Mouse (Mus musculus) liver, postnatal 0 days (tissue): Measurements from ENCODE around the gene Mosmo. TPM values are rescaled to one million over a fixed set of nuclear protein-coding genes. Genes with fewer than 3 reads are reported as not detected.

Experiments used
- ATAC-seq: fragments of 200-750 bp; cut with Nextera tagmentation; 2 replicates; pipeline ENCODE4 v1.8.0; 2017; ENCODE audit warnings: mild to moderate bottlenecking, moderate library complexity
- DNase-seq: peaks from one replicate; pipeline ENCODE4 v3.0.0-alpha.2; 2016
- H3K27ac ChIP-seq: fragments of 300-500 bp; sonication (generic); 2 replicates; pipeline ENCODE4 v1.5.1; 2014; ENCODE audit warnings: antibody characterized with exemption, moderate library complexity, mild to moderate bottlenecking, low read depth
- H3K27me3 ChIP-seq: fragments of 300-500 bp; sonication (generic); 2 replicates; pipeline ENCODE4 v1.6.1; 2014; ENCODE audit warnings: low read length, control low read depth, mixed read lengths; ENCODE audit not compliant: insufficient read depth
- H3K36me3 ChIP-seq: fragments of 300-500 bp; sonication (generic); replicated peaks from 2 replicates; pipeline ENCODE4 v1.6.1; 2014; ENCODE audit warnings: mild to moderate bottlenecking, control low read depth, low read length, moderate library complexity, mixed read lengths; ENCODE audit not compliant: insufficient read depth
- H3K4me1 ChIP-seq: fragments of 300-500 bp; sonication (generic); 2 replicates; pipeline ENCODE4 v1.6.1; 2014; ENCODE audit warnings: antibody characterized with exemption, mild to moderate bottlenecking, control low read depth; ENCODE audit not compliant: insufficient read depth
- H3K4me2 ChIP-seq: fragments of 300-500 bp; sonication (generic); 2 replicates; pipeline ENCODE4 v1.6.1; 2014; ENCODE audit warnings: low read depth, mild to moderate bottlenecking, low read length, moderate library complexity, mixed read lengths
- H3K4me3 ChIP-seq: fragments of 300-500 bp; sonication (generic); 2 replicates; pipeline ENCODE4 v1.5.1; 2014; ENCODE audit warnings: low read depth, low read length
- H3K9ac ChIP-seq: fragments of 300-500 bp; sonication (generic); replicated peaks from 2 replicates; pipeline ENCODE4 v1.6.1; 2014; ENCODE audit warnings: mild to moderate bottlenecking, moderate library complexity
- H3K9me3 ChIP-seq: fragments of 300-500 bp; sonication (generic); 2 replicates; pipeline ENCODE4 v1.6.1; 2016; ENCODE audit warnings: mild to moderate bottlenecking, control low read depth, low read length, mixed read lengths
- CTCF ChIP-seq: sonication (generic); IDR thresholded peaks from 2 replicates; pipeline ENCODE4 v1.5.1; 2016; ENCODE audit warnings: antibody characterized with exemption, low read depth
- EP300 ChIP-seq: IDR thresholded peaks from 2 replicates; pipeline ENCODE4 v1.6.1; 2016; ENCODE audit warnings: antibody characterized with exemption, low read depth, mild to moderate bottlenecking
- WGBS: fragments of 180-500 bp; shearing (Covaris S2); extraction: QIAGEN DNeasy Blood & Tissue Kit; methylation state at CpG from one replicate; pipeline ENCODE4 v1.1.7; 2014; ENCODE audit not compliant: insufficient replicate concordance; 5-methylcytosine and 5-hydroxymethylcytosine counted together
- polyA plus RNA-seq: library from polyadenylated mRNA; unstranded; fragments of >200 nt; fragmentation: Nextera tagmentation; extraction: Ambion mirVana; gene quantifications from 2 replicates; pipeline ENCODE4 v1.2.1, GENCODE M21; 2015

The Mosmo gene
- polyA plus RNA-seq, 1 experiment from 2014 or later, result 4.9 TPM

GRCm38 (mm10) chr7:120679023-120679422, 1.6 kb downstream of the Mosmo start:
- no peak overlapping the region for H3K27ac ChIP-seq
- peak overlapping the region; percentile 83 for H3K4me3 ChIP-seq
- no peak for TF ChIP-seq EP300
- no peak for TF ChIP-seq CTCF
- WGBS, result 14% methylated on average over 8 of the region's 8 CpGs
- no peaks in the 10 kb centered on the region for H3K9me3 ChIP-seq
- H3K36me3 ChIP-seq, result no peaks in the 10 kb centered on the region
- ATAC-seq (no peak), DNase-seq (no peak)
- H3K4me2 ChIP-seq, result peak overlapping the region; percentile 75
- peaks cover 38% of the 10 kb centered on the region for H3K4me1 ChIP-seq
- H3K27me3 ChIP-seq, result no peaks in the 10 kb centered on the region
- peak overlapping the region; percentile 77; the same call in 1 of the 2 replicates for H3K9ac ChIP-seq

- H3K36me3 ChIP-seq, result no peaks in the 10 kb centered on the region
- TF ChIP-seq CTCF, result no peak
- no peak overlapping the region for H3K27ac ChIP-seq
- H3K4me3 ChIP-seq, result no peak overlapping the region
- H3K4me1 ChIP-seq, result peaks cover 44% of the 10 kb centered on the region
- H3K9ac ChIP-seq, result no peak overlapping the region
- no peaks in the 10 kb centered on the region for H3K9me3 ChIP-seq
- DNase-seq, result no peak
- 35% methylated on average over 4 of the region's 4 CpGs for WGBS
- no peak overlapping the region for H3K4me2 ChIP-seq
- no peak for ATAC-seq
- no peaks in the 10 kb centered on the region for H3K27me3 ChIP-seq
Measured at GRCm38 (mm10) chr7:120682002-120682401, 4.6 kb downstream of the Mosmo start.

GRCm38 (mm10) chr7:120684731-120685161, 7.3 kb downstream of the Mosmo start:
- ATAC-seq, result no peak
- Histone ChIP-seq H3K4me3 (no peak overlapping the region), H3K9ac (no peak overlapping the region), H3K4me2 (0 out of 2 replicates have a peak overlapping the region, but pooled peaks have one; percentile 18), H3K4me1 (peaks cover 32% of the 10 kb centered on the region), H3K36me3 (peaks cover 4% of the 10 kb centered on the region; the same call in 1 of the 2 replicates), H3K27ac (no peak overlapping the region), H3K27me3 (no peaks in the 10 kb centered on the region), H3K9me3 (no peaks in the 10 kb centered on the region)
- 53% methylated on average over 2 of the region's 2 CpGs for WGBS
- DNase-seq, result no peak
- no peak for TF ChIP-seq CTCF
- TF ChIP-seq EP300, result no peak

- WGBS, result 60% methylated on average over 6 of the region's 6 CpGs
- H3K9me3 ChIP-seq, result no peaks in the 10 kb centered on the region
- DNase-seq, result no peak
- no peak for ATAC-seq
- H3K27me3 ChIP-seq, result no peaks in the 10 kb centered on the region
- H3K4me3 ChIP-seq, result no peak overlapping the region
- H3K4me1 ChIP-seq, result peaks cover 32% of the 10 kb centered on the region
- no peak overlapping the region for H3K9ac ChIP-seq
- no peak for TF ChIP-seq CTCF
- TF ChIP-seq EP300, result no peak
- 0 out of 2 replicates have a peak overlapping the region, but pooled peaks have one; percentile 18 for H3K4me2 ChIP-seq
- 0 out of 2 replicates have a peak overlapping the region, but pooled peaks have one; percentile 24 for H3K27ac ChIP-seq
- H3K36me3 ChIP-seq, result peaks cover 4% of the 10 kb centered on the region; the same call in 1 of the 2 replicates
Measured at GRCm38 (mm10) chr7:120685227-120685626, 7.8 kb downstream of the Mosmo start.

- no peak overlapping the region for H3K9ac ChIP-seq
- TF ChIP-seq CTCF (peak; percentile 52), EP300 (no peak)
- no peak for ATAC-seq
Measured at GRCm38 (mm10) chr7:120690634-120691033, 13.2 kb downstream of the Mosmo start.

GRCm38 (mm10) chr7:120693831-120694375, 16.5 kb downstream of the Mosmo start:
- Histone ChIP-seq H3K4me2 (no peak overlapping the region), H3K9me3 (no peaks in the 10 kb centered on the region), H3K27me3 (no peaks in the 10 kb centered on the region), H3K4me3 (no peak overlapping the region), H3K9ac (no peak overlapping the region), H3K27ac (no peak overlapping the region), H3K36me3 (peaks cover 11% of the 10 kb centered on the region; the same call in 1 of the 2 replicates), H3K4me1 (no peaks in the 10 kb centered on the region; the same call in 1 of the 2 replicates)
- ATAC-seq (no peak), DNase-seq (no peak)
- WGBS, result 88% methylated on average over 5 of the region's 5 CpGs
- TF ChIP-seq EP300 (no peak), CTCF (no peak)

More at GRCm38 (mm10) chr7:120690634-120691033, 13.2 kb downstream of the Mosmo start:
- WGBS, result 79% methylated on average over 4 of the region's 4 CpGs
- DNase-seq, result peak; percentile 33
- H3K9me3 ChIP-seq, result no peaks in the 10 kb centered on the region
- no peak overlapping the region for H3K27ac ChIP-seq
- H3K4me3 ChIP-seq, result no peak overlapping the region
- H3K27me3 ChIP-seq, result no peaks in the 10 kb centered on the region
- H3K4me1 ChIP-seq, result peaks cover 3% of the 10 kb centered on the region
- H3K36me3 ChIP-seq, result peaks cover 11% of the 10 kb centered on the region; the same call in 1 of the 2 replicates
- no peak overlapping the region for H3K4me2 ChIP-seq
